Mouse (Mus musculus): ENCODE measurements around the gene Ess2. TPM values are rescaled to one million over a fixed set of nuclear protein-coding genes. Genes with fewer than 3 reads are reported as not detected.

Gene Ess2
- polyA plus RNA-seq, 1 experiment: 14.2 TPM

DNA sequence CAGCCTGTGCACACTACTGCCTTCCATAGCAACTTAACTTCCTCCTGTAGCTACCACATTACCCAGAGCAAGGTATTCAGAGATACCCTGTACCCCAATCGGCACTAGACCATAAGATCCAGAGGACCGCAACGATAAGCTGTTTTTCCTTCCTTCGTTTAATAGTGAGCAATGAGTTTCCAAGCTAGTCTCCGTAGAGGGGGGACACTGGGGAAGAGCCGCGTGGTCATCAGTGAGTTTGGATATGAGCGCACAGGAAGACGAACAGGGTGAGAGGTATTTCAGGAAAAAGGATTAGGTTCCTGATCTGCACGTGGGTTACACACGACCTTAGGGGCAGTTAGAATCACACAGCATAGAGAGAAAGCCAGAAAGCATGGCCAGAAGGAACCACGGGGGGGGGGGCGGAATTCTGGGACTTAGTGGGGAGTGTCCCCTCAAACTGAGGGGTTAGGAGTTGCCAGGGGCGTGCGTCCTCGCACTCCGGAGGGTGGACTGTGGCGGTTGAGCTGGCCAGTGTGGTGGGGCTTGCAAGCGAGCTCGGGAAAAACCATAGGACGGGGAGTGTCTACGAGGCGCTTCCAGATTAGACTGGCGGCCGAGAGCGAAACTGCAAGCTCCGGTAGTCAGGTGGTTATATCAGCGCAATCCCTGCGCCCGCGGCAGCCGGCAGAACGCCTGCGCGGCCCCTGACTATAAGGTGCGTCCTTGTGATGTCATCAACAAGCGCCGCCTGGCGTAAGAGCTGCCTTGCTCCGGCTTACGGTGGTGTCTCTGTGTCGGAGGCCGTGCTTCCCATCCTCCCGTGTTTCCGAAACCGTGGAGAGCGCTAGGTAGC lies 10.4 kb upstream of the Ess2 start:
- H3K4me3 ChIP-seq (ENCODE audit: insufficient read depth, low read depth, low read length): peak overlapping the region; percentile 91
- TF ChIP-seq CTCF (conservative IDR thresholded peaks at IDR 0.05; ENCODE audit: insufficient read depth, insufficient read length, low read depth, low read length) (peak; percentile 52), POLR2A (IDR thresholded peaks at IDR 0.05; ENCODE audit: low read depth, low read length) (peak; percentile 84)
- WGBS: under 1% methylated on average over 47 of the region's 47 CpGs
- H3K27me3 ChIP-seq (replicated peaks; ENCODE audit: control insufficient read depth, insufficient read depth, low read length): no peaks in the 10 kb centered on the region
- peak; percentile 97 for DNase-seq
- H3K36me3 ChIP-seq (ENCODE audit: control insufficient read depth, insufficient read depth, low read length): no peaks in the 10 kb centered on the region
- H3K27ac ChIP-seq (ENCODE audit: insufficient read depth, low read depth, low read length): peak overlapping the region; percentile 81
- peaks cover 10% of the 10 kb centered on the region; the same call in 1 of the 2 replicates for H3K4me1 ChIP-seq (ENCODE audit: control insufficient read depth, insufficient read depth, low read length)

DNA sequence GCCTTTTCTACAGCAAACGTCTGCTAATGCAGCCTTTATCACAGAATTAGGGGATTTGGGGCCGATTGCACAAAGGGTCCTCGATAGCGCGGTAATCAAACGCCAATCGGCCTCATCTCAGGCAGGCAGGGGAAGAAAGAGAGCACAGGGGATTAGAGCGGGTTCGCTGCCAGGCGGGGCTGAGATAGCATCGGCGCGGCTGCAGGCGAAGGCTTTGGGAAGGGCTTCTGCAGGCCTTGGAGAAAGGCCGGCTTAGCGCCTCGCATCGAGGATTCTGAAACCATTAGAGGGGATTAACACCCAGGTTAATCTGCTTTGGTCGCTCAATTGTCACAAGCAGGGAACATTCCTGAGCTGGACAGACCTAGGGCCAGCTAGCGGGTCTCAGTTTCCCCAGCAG lies 9.4 kb upstream of the Ess2 start:
- Histone ChIP-seq H3K27ac (ENCODE audit: insufficient read depth, low read depth, low read length) (no peak overlapping the region), H3K4me3 (ENCODE audit: insufficient read depth, low read depth, low read length) (no peak overlapping the region), H3K4me1 (ENCODE audit: control insufficient read depth, insufficient read depth, low read length) (peaks cover 10% of the 10 kb centered on the region; the same call in 1 of the 2 replicates), H3K36me3 (ENCODE audit: control insufficient read depth, insufficient read depth, low read length) (no peaks in the 10 kb centered on the region), H3K27me3 (replicated peaks; ENCODE audit: control insufficient read depth, insufficient read depth, low read length) (no peaks in the 10 kb centered on the region)
- WGBS: 32% methylated on average over 20 of the region's 20 CpGs
- TF ChIP-seq CTCF (conservative IDR thresholded peaks at IDR 0.05; ENCODE audit: insufficient read depth, insufficient read length, low read depth, low read length): no peak
- TF ChIP-seq POLR2A (IDR thresholded peaks at IDR 0.05; ENCODE audit: low read depth, low read length): no peak
- DNase-seq: no peak

DNA sequence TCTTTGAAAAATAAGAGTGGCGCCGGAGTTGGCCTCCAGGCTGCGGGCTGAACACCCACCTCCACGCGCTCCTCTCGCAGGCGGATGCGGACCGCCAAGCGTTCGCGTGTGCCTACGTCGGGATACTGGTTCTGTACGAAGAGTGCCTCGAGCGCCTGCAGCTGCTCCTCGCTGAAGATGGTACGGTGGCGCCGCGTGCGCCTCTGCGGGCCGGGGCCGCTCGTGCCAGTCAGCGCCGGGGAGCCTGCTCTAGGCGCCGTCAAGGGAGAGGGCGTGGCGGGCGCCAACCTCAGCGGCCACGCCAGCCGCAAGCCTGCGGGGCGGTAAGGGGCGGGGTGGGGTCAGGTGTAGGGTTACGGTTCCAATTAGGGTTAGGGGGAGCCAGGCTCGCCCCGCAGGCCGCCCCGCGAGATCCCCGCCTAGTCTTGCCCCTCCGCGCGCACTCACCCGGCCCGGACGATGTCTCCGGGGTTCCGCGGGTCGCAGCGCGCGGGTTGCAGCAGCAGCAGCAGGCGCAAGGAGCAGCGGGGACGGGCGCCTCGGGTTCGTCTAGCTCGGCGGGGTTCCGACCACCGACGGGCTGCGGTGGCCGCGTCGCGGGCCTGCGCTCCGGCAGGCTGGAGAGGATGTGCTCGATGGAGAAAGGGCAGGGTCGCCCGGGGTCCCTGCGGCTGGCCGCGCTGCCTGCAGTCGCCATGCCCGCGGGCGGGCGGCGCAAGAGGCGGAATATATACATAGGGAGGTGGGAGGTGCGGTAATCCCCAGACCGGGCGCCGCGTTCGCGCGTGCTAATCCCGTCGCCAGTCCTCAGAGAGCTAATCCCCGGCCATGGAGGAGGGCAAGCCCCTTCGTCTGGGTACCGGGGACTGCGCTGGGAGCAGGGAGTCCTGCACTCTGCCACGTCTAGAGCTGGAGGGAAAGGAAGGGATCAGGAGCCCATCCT lies 3.4 kb upstream of the Ess2 start, which contains the start of gene Gsc2:
Gsc2 (minus strand) TSS at position 753 of the 943 bp plus-strand sequence.
- no peak within 1 kb of the TSS for H3K27ac ChIP-seq (ENCODE audit: insufficient read depth, low read depth, low read length)
- peaks cover 4% of the 10 kb centered on the region; the same call in 1 of the 2 replicates for H3K27me3 ChIP-seq (replicated peaks; ENCODE audit: control insufficient read depth, insufficient read depth, low read length)
- TF ChIP-seq POLR2A (IDR thresholded peaks at IDR 0.05; ENCODE audit: low read depth, low read length): no peak
- H3K4me3 ChIP-seq (ENCODE audit: insufficient read depth, low read depth, low read length): no peak within 1 kb of the TSS; the same call in 1 of the 2 replicates
- peak; percentile 9 for DNase-seq
- no peaks in the 10 kb centered on the region for H3K36me3 ChIP-seq (ENCODE audit: control insufficient read depth, insufficient read depth, low read length)
- H3K4me1 ChIP-seq (ENCODE audit: control insufficient read depth, insufficient read depth, low read length): peaks cover 4% of the 10 kb centered on the region; the same call in 1 of the 2 replicates
- 1% methylated on average over 105 of the region's 106 CpGs for WGBS

DNA sequence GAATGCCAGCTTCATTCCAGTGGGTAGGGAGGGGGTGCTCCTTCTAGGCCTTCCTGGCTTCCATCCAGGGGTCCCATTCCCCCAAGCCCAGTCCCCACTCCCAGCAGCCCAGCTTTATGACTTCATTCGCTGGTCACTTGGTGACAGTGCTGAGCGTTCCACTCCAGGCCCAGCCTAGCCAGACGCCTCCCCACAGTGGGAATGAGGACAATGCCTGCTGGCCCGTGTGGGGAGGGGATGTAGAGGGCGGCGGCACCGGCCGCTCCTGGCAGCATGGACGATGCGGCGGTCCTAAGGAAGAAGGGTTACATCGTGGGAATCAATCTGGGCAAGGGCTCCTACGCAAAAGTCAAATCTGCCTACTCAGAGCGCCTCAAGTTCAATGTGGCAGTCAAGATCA lies 12.7 kb downstream of the Ess2 start, which contains the start of the genes Dgcr2 and Tssk2:
Dgcr2 (minus strand) TSS at position 101 of the 400 bp plus-strand sequence.
Tssk2 (plus strand) TSS at position 176 of the 400 bp plus-strand sequence.
- H3K4me1 ChIP-seq (ENCODE audit: control insufficient read depth, insufficient read depth, low read length): no peaks in the 10 kb centered on the region; the same call in 1 of the 2 replicates
- H3K4me3 ChIP-seq (ENCODE audit: insufficient read depth, low read depth, low read length): no peak within 1 kb of the TSS
- no peak for DNase-seq
- peaks cover 2% of the 10 kb centered on the region for H3K36me3 ChIP-seq (ENCODE audit: control insufficient read depth, insufficient read depth, low read length)
- no peaks in the 10 kb centered on the region for H3K27me3 ChIP-seq (replicated peaks; ENCODE audit: control insufficient read depth, insufficient read depth, low read length)
- H3K27ac ChIP-seq (ENCODE audit: insufficient read depth, low read depth, low read length): no peak within 1 kb of the TSS
- TF ChIP-seq POLR2A (IDR thresholded peaks at IDR 0.05; ENCODE audit: low read depth, low read length): no peak
- no peak for TF ChIP-seq CTCF (conservative IDR thresholded peaks at IDR 0.05; ENCODE audit: insufficient read depth, insufficient read length, low read depth, low read length)
- 91% methylated on average over 14 of the region's 14 CpGs for WGBS

DNA sequence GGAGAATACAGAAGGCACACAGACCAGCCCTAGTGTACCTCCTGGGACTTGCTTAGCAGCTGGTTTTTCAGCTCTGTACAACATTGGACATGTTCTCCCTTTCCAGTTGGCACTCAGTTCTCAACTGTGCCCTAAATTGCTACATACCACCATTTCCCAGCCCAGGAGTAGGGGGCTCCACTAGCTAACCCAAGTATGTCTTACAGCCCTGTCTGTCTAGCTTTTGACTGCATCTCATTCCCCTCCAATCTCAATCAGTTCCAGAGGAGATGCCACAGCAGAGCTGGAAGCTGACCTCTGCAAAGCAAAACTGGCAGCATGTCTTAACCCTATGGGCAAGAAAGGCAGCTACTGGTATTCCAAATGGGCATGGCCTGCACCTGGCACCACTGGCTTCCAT lies 15.1 kb downstream of the Ess2 start:
- no peak for DNase-seq
- TF ChIP-seq POLR2A (IDR thresholded peaks at IDR 0.05; ENCODE audit: low read depth, low read length) (no peak), CTCF (conservative IDR thresholded peaks at IDR 0.05; ENCODE audit: insufficient read depth, insufficient read length, low read depth, low read length) (no peak)
- H3K27ac ChIP-seq (ENCODE audit: insufficient read depth, low read depth, low read length): no peak overlapping the region
- H3K27me3 ChIP-seq (replicated peaks; ENCODE audit: control insufficient read depth, insufficient read depth, low read length): no peaks in the 10 kb centered on the region
- peaks cover 6% of the 10 kb centered on the region; the same call in 1 of the 2 replicates for H3K4me1 ChIP-seq (ENCODE audit: control insufficient read depth, insufficient read depth, low read length)
- no peak overlapping the region for H3K4me3 ChIP-seq (ENCODE audit: insufficient read depth, low read depth, low read length)
- H3K36me3 ChIP-seq (ENCODE audit: control insufficient read depth, insufficient read depth, low read length): no peaks in the 10 kb centered on the region

DNA sequence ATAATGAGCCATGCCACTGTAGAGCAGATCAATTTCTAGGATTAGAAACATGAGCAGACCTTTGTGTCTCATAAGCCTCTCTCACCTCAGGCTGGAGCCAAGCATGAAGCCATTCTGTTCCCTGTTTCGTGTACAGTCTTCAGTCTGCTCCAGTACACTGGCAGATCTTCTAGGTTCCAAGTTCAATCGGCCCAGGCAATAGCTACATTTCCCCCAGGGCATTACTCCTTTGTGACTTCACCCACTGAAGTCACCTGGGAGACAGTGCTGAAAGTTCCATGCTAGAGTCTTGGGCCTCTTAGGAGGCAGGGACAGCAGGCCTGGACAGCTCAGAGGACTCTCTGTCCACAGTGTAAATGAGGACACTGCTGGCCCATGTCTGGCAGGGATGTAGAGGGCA lies 17.2 kb downstream of the Ess2 start, which contains the start of gene Tssk1:
Tssk1 (plus strand) TSS at position 301 of the 400 bp plus-strand sequence.
- no peak within 1 kb of the TSS for H3K4me3 ChIP-seq (ENCODE audit: insufficient read depth, low read depth, low read length)
- H3K4me1 ChIP-seq (ENCODE audit: control insufficient read depth, insufficient read depth, low read length): peaks cover 16% of the 10 kb centered on the region
- DNase-seq: no peak
- no peak within 1 kb of the TSS for H3K27ac ChIP-seq (ENCODE audit: insufficient read depth, low read depth, low read length)
- no peak for TF ChIP-seq POLR2A (IDR thresholded peaks at IDR 0.05; ENCODE audit: low read depth, low read length)
- no peak for TF ChIP-seq CTCF (conservative IDR thresholded peaks at IDR 0.05; ENCODE audit: insufficient read depth, insufficient read length, low read depth, low read length)
- no peaks in the 10 kb centered on the region for H3K27me3 ChIP-seq (replicated peaks; ENCODE audit: control insufficient read depth, insufficient read depth, low read length)
- WGBS: 63% methylated on average over 2 of the region's 2 CpGs
- no peaks in the 10 kb centered on the region for H3K36me3 ChIP-seq (ENCODE audit: control insufficient read depth, insufficient read depth, low read length)

Data from kidney, adult 2 months (tissue).